Mouse (Mus musculus): ENCODE measurements around the gene Rdm1.

DNA sequence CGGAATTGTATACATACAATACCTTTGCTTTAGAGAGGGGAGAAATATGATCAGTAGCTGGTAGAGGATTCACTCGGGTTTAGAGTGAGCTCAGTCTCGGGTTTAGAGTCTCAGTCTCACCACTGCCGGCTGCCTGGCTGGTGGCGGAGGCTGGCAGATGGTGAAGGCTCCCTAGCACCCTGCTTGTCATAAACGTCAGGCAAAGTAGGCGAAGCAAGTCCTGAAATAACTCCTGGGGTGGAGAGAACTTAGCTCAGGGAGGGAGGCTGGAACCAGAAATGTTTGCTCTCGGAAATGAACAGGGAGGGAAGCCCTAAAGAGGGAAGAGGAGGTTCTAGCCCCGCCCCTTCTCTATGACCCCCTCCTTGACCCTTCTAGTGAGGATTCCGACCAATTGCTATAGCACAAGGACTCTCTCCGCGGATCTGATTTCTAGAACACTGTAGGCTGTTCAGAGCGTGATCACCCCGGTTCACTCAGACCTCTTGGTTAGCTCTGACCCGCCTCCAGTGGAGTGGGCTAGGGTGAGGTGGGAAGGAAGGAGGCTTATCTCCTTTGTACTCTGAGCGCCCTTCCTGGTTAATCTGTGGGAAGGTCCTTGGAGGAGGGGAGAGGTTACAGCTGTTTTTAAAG, 46.1 kb downstream of the Rdm1 start:
- TF ChIP-seq GATA1 (IDR thresholded peaks at IDR 0.05; ENCODE audit: borderline replicate concordance, low read length), result no peak
- TF ChIP-seq FLI1 (IDR thresholded peaks at IDR 0.05; ENCODE audit: low read length), result no peak
